Mouse (Mus musculus): ENCODE data around the gene Stat2. TPM values are rescaled to one million over a fixed set of nuclear protein-coding genes. Genes with fewer than 3 reads are reported as not detected.

Stat2 gene
- polyA plus RNA-seq, 1 experiment from 2014 or later = 10.0 TPM

Other genes starting within 250 kb of the Stat2 start
- 540 and 614 TPM in 2 replicates for gene Naca, start 235.0 kb upstream of the Stat2 start, polyA plus RNA-seq (2014; fragmentation: Nextera tagmentation; extraction: Ambion mirVana)
- gene Ptges3, start 211.6 kb upstream of the Stat2 start, polyA plus RNA-seq (2014; fragmentation: Nextera tagmentation; extraction: Ambion mirVana) = 280 and 290 TPM in 2 replicates
- gene Atp5b, start 187.3 kb upstream of the Stat2 start, polyA plus RNA-seq (2014; fragmentation: Nextera tagmentation; extraction: Ambion mirVana) = 6,412 and 6,474 TPM in 2 replicates
- 13.3 and 17.2 TPM in 2 replicates for gene Baz2a, start 179.0 kb upstream of the Stat2 start, polyA plus RNA-seq (2014; fragmentation: Nextera tagmentation; extraction: Ambion mirVana)
- 32.3 and 32.6 TPM in 2 replicates for gene Rbms2, start 90.3 kb upstream of the Stat2 start, polyA plus RNA-seq (2014; fragmentation: Nextera tagmentation; extraction: Ambion mirVana)
- gene Gls2, start 76.1 kb upstream of the Stat2 start, polyA plus RNA-seq (2014; fragmentation: Nextera tagmentation; extraction: Ambion mirVana) = 0.54 and 1.1 TPM in 2 replicates
- 44.2 and 47.6 TPM in 2 replicates for gene Spryd4, start 58.8 kb upstream of the Stat2 start, polyA plus RNA-seq (2014; fragmentation: Nextera tagmentation; extraction: Ambion mirVana)
- not detected in 2 replicates for gene Mip, start 44.7 kb upstream of the Stat2 start, polyA plus RNA-seq (2014; fragmentation: Nextera tagmentation; extraction: Ambion mirVana)
- 23.6 and 25.2 TPM in 2 replicates for gene Timeless, start 38.5 kb upstream of the Stat2 start, polyA plus RNA-seq (2014; fragmentation: Nextera tagmentation; extraction: Ambion mirVana)
- 0.15 TPM in 1 of 2 replicates, not detected in the other for gene Apon, start 16.5 kb upstream of the Stat2 start, polyA plus RNA-seq (2014; fragmentation: Nextera tagmentation; extraction: Ambion mirVana)
- gene Apof, start 1.9 kb upstream of the Stat2 start, polyA plus RNA-seq (2014; fragmentation: Nextera tagmentation; extraction: Ambion mirVana) = not detected in 2 replicates
- gene Il23a, start 28.2 kb downstream of the Stat2 start, polyA plus RNA-seq (2014; fragmentation: Nextera tagmentation; extraction: Ambion mirVana) = 3.3 and 4.3 TPM in 2 replicates
- 28.8 and 29.6 TPM in 2 replicates for gene Pan2, start 32.8 kb downstream of the Stat2 start, polyA plus RNA-seq (2014; fragmentation: Nextera tagmentation; extraction: Ambion mirVana)
- gene Cnpy2, start 51.9 kb downstream of the Stat2 start, polyA plus RNA-seq (2014; fragmentation: Nextera tagmentation; extraction: Ambion mirVana) = 213 and 243 TPM in 2 replicates
- gene Cs, start 67.2 kb downstream of the Stat2 start, polyA plus RNA-seq (2014; fragmentation: Nextera tagmentation; extraction: Ambion mirVana) = 493 and 524 TPM in 2 replicates
- gene Coq10a, start 98.4 kb downstream of the Stat2 start, polyA plus RNA-seq (2014; fragmentation: Nextera tagmentation; extraction: Ambion mirVana) = 23.5 TPM in 2 replicates
- gene Ankrd52, start 106.6 kb downstream of the Stat2 start, polyA plus RNA-seq (2014; fragmentation: Nextera tagmentation; extraction: Ambion mirVana) = 7.9 and 9.9 TPM in 2 replicates
- gene Slc39a5, start 130.7 kb downstream of the Stat2 start, polyA plus RNA-seq (2014; fragmentation: Nextera tagmentation; extraction: Ambion mirVana) = not detected in 2 replicates
- 64.5 and 66.6 TPM in 2 replicates for gene Nabp2, start 140.9 kb downstream of the Stat2 start, polyA plus RNA-seq (2014; fragmentation: Nextera tagmentation; extraction: Ambion mirVana)
- gene Rnf41, start 141.1 kb downstream of the Stat2 start, polyA plus RNA-seq (2014; fragmentation: Nextera tagmentation; extraction: Ambion mirVana) = 23.7 and 24.6 TPM in 2 replicates
- gene Smarcc2, start 188.7 kb downstream of the Stat2 start, polyA plus RNA-seq (2014; fragmentation: Nextera tagmentation; extraction: Ambion mirVana) = 62.4 and 63.7 TPM in 2 replicates
- gene Myl6, start 223.6 kb downstream of the Stat2 start, polyA plus RNA-seq (2014; fragmentation: Nextera tagmentation; extraction: Ambion mirVana) = 1,060 and 1,246 TPM in 2 replicates
- gene Myl6b, start 228.1 kb downstream of the Stat2 start, polyA plus RNA-seq (2014; fragmentation: Nextera tagmentation; extraction: Ambion mirVana) = 5.0 and 5.5 TPM in 2 replicates

Measured in heart, embryonic 14.5 days (tissue).